Mouse (Mus musculus) megakaryocyte, embryonic 14.5 days (primary cell): ENCODE measurements around the gene Bcas3.

ENCODE experiments used
- FLI1 ChIP-seq: IDR thresholded peaks from 2 replicates; pipeline ENCODE4 v1.6.1; 2012; ENCODE audit warnings: low read length, inconsistent platforms, mixed read lengths
- GATA1 ChIP-seq: IDR thresholded peaks from 3 replicates; pipeline ENCODE4 v1.6.1; 2012; ENCODE audit warnings: mixed read lengths, low read length, inconsistent platforms, borderline replicate concordance

- TF ChIP-seq GATA1 (no peak), FLI1 (no peak)
Measured at GRCm38 (mm10) chr11:85572590-85572989, 219.6 kb downstream of the Bcas3 start.
